Mouse (Mus musculus): Measurements from ENCODE around the gene Dcst2.

Dcst2 gene

DNA sequence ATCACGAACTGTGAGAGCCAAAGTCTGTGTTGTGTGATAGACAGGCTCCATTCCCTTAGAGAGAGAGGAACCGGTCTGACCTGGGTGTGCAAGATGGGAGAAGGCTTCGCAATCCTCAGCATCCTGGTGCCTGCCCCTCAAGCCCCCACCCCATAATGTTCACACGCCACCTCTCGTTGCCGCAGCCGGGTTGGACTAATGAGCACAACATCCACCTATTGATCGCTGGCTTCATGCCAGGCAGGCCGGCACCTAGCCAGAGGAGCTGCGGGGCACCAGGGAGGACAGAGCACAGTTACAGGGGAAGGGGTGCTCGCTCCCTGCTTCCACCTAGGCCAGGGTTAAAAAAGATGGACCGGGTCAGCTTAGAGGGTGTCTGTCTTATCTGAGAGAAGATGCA lies 29.3 kb upstream of the Dcst2 start:
- no peak for DNase-seq

DNA sequence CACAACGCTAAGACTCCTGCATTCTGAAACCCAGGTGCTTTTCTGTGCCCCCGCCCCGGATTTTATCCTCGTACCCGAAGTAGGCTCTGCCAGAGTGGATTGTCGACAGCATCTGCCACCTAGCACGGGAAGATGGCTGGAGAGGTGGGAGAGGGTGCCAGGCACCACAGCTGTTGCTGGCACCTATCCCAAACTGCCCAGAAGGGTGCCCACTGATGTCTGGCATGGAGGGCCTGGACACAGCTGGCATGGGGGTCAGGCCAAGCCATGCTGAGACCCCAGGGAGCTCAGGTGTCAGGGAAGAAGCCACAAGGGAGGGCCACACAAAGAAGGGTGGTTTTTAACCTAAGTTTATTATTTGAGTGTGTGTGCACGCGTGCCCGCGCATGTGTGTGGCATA lies 28.7 kb upstream of the Dcst2 start:
- DNase-seq = no peak

DNA sequence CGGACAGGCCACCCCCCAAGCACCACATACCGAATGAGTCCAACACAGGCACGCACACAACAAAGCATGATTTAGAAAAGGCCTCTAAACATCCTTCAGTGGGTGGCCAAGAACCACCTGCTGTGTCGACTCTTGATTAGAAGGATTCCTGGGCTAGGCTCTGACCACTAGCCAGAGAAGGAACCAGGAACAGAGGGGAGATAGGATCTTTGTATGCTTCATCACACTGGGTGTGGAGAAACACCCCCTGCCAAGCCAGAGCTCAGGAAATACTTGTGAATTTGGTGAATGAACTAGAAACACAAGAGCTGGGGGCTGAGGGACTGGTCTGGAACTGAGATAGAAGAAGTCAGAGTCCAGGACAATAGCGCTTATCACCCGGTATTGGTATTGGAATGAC lies 25.2 kb upstream of the Dcst2 start:
- no peak for DNase-seq

DNA sequence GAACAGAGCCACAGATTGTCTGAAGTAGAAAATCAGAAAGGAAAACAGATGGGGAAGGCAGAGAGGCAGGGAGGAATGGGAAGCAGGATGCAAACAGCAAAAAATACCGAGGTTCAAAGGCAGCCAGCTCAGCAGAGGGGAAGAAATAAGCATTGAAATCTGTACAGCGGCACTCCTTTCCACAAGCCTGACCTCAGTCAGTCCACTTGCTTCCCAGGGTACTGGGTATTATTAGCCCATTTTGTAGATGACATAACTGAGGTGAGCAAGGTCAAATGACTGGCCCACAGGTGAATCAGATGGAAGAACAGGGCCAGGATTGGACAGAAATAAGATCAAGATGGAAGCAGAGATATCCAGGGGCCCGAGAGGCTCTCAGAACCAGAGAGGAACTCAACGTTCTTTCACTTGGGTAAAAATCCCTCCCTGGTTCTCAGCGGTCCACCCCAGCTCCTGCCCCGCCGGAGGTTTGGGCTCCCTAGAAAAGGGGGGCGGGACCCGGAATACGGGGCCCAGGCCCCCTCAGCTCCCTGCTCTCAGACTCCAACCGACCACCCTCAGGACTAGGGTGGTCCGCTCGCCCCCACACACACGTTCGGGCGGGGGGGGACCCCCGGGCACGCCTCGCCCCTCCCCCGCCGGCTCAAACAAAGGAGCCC lies 24.6 kb upstream of the Dcst2 start:
- no peak for DNase-seq

DNA sequence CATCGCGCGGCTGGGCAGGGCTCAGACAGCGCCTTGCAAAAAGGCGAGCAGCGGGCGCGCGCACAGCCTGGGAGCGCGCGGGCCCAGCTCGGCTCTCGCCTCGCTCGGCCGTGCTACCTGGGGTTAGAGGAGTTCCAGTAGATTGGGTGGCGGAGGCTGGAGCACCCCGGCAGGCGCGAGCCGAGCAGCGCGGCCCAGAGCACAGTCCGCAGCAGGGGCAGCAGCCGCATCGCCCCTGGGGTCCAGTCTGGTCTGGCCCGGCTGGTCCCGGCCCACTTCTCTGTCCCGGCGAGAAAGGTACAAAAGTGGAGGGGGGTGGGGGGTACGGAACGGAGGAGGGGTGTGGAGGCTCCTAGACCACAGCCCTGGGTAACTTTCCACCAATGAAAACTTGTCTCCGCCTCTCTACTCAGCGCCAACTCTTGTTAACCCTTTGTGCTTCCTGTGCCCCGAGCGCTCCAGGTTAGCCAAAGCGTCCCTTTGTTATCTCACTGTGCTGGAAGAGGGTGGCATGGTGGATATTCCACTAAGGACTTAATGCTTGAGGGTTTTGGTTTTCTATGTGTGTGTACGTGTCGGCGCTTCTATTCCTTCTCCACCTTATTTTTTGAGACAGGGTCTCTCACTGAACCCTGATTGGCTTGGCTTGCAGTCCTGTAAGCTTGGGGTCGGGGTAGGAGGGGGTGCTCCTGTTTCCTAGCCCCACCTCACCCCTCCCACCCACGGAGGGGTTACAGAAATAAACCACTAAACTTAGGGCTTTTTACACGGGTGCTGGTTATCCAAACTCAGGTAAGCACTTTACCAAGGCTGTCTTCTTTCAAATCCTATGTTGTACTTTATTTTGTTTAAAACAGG lies 23.8 kb upstream of the Dcst2 start, which contains the start of gene Efna4:
TSS of gene Efna4 (minus strand) at position 308 of the 858 bp plus-strand sequence.
- DNase-seq = no peak

DNA sequence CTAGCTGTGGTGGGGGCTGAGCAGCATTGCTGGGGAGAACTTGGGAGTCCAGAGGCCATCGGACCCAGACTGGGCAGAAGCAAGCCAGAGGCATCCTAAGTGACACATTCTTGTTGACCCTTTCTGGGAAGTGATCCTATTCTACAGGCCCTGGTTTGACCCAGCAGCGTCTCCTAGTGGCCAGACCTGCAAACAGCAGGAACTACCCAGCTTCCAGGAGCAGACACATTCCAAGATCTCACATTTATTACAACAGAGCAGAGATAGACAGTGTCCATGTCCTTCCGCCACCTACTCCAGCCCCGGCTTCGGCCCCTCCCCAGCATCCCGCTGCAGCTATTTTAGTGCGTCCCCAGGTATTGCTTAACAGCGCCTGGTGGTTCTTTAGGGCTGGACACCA lies 22.4 kb upstream of the Dcst2 start:
- no peak for DNase-seq

DNA sequence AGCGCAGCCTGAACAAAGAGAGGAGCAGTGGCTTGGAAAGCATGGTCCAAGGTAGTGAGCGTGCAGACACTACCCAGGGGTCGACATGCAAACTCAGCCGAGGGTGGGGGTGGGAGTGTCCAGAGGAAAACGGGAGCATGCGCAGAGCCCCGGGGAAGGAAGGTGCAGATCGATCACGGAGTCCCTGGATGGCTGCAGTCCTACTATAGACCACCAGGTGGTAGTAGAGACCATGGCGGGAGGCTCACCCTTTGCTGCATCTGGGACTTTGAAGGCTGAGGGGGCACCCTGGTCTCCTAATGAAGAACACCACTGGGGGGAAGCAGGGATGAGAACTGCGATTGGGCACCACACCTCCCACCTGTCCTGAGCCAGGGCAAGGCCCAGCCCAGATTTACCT lies 21.3 kb upstream of the Dcst2 start:
- DNase-seq = peak; percentile 69

DNA sequence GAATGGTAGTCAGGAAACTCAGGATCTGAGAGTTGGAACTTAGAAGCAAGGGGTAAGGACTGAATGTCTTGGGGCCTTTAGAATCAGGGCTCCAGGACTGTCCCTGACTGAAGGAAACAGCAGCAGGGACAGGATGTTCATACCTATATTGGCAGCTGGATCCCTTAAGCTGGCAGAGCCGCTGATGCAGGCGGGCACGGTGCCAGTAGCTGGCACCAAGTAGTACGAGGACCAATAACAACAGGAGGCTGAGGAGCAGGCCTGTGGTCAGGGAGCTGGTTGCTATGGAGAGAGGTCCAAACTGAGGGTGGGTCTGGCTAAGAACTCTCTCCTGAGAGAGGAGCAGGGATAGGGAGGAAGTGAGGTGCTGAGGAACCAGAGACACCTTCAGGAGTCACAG lies 20.0 kb upstream of the Dcst2 start:
- DNase-seq = no peak

DNA sequence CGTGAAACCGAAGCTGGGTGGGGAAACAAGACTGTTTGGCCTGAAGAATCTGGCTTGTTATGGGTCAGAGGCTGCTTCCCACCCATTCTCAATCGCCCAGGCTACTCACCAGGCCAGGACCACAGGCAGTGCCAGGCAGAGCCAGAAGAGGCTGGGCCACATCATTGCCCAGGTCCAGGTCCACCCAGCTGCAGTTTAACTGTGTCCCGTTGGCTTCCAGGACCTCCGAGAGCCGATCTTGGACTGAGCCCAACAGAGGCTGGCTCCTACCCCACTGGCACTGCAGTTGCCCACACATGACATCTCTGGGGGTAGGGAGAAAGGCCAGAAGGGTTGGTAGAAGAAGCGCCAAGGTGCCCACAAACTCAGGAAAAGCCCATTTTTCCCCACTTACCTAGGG lies 18.5 kb upstream of the Dcst2 start:
- no peak for DNase-seq

DNA sequence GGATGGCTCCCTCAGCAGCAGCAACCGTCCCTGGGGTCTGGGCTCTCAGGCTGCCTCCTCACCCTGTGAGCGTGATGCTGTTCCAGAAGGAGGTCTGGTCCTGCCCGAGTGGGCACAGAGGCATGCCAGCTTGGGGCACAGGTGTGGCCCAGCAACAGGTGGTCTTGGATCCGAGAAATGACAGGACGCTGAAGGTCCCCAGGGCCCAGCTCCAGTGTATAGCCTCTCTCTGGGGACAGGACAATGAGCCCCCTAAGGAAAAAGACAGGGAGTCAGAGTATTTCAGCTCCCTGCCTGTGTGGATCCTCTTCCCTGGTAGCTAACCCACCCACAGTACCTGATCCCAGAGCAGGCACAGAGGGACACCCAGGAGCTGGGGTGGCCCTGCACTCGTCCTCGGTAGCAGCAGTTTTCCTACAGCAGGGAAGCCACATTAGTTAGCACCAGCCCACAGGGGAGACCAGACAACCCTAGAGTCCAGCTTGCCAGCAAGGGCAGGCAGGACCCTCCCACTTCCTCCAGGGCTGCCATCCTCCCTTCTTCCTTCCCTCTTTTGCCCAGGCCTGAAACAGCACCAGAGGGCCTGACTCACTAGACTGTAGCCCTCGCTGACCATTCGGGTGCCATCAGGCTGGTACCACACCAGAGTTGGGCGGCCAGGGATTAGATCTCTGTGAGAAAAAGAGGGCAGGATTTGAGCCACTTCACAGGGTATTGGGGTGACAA lies 14.8 kb upstream of the Dcst2 start:
- DNase-seq = no peak

DNA sequence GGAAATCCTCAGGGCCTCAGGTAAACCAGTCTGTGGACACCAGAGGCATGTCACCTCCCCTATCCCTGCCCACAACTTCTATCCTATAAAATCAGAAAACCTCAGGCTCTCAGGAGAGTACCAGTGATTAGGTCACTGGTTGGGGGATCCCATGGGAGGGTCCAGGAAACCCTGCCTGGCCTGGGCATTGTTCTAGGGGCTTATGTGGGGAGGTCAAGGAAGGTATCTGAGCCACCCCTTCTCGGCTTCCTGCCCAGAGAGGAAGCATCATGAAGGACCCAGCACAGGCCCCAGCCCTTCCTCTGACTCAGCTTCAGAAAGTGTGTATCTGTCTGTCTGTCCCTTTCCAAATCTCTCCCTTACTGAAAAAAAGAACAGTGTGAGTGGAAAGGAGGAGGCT lies 13.9 kb upstream of the Dcst2 start:
- no peak for DNase-seq

DNA sequence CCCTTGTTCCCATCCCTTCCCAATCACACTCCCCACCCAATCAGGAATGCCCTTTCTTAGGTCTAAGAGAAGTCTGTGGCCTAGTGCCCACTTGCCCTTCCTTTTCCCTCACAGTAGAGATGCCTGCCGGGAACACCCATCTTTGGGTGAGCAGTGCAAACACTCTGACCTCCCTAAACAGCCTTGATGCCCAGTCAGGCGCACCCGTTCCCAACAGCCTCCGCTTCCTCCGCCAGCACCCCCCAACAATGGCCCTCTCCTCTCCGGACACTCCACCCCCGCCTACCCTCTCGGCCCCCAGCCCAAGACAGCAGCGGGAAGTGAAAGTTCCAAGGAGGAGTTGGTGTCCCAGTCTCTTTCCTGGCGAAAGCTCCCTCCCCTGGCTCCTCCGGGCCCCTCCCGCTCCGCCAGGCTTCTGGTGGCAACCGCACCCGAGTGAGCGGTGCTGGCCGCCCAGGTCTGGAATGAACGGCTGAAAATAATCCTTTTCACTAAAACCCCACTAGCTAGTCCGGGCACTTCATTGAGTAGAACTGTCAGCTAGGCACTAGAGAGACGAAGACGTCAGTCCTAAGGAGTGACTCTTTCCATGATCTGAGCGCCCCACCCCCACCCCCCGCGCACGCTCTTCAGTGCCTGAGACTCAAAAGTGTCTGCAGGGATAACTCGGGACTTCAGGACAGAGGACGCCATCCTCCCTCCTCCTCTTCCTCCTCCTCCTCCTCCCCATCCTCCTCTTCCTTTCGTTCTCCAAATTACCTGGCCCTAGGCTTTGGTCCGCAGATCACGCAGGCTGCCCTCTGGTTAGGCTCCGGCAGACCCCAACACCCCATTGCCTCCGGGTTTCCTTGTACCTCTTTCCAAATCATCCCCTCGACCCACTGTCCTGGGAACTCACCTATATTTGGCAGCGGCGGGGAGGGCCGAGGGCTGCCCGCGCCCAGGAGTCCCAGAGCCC lies 12.6 kb upstream of the Dcst2 start:
- peak; percentile 56 for DNase-seq

DNA sequence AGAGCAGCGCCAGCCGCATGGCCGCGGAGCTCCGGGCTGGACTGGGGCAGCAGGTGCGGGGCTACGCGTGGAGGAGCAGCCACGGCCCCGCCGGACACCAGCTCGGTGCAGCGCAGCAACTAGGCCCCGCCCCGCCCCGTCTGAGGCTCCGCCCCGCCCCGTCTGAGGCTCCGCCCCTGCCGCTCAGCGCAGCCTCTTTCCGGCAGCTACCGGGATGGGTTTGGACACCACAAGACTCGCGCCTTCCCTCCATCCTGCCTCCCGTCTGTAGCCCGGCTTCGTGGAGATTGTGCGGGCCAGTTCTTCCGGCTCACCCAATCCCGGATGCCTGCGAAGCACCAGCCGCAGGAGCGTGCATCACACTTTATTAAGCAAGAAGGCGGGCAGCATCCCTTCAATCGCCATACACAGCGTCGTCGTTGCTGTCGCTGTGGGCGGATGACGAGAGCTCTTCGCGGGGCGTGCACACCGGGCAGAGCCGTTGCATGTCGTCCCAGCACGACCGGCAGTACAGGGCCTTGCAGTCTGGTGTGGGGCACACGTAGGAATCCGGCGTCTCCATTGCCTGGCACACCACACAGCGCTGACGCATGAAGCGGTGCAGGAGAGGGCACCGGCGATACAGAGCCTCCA lies 11.8 kb upstream of the Dcst2 start, which contains the start of gene Adam15:
TSS of gene Adam15 (minus strand) at position 128 of the 633 bp plus-strand sequence.
- peak; percentile 93 for DNase-seq

DNA sequence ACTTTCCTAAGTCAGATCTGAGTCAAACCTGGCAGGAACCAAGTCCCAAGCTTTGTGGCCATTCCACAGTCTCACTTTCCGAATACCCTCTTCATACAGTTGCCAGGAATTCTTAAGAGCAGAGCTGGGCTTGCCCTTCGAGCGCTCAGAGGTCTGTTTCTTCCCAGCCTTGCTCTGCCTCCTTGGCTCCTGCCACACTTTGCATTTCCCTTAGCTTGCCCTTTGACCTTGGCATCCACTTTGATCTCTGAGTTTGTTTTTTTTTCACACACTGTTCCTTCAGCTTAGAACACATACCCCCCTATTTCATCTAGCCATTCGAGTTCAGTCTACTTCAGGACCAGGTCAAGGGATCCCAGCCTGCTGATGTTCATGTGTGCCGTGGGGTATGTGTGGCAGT lies 10.5 kb upstream of the Dcst2 start:
- DNase-seq = no peak

DNA sequence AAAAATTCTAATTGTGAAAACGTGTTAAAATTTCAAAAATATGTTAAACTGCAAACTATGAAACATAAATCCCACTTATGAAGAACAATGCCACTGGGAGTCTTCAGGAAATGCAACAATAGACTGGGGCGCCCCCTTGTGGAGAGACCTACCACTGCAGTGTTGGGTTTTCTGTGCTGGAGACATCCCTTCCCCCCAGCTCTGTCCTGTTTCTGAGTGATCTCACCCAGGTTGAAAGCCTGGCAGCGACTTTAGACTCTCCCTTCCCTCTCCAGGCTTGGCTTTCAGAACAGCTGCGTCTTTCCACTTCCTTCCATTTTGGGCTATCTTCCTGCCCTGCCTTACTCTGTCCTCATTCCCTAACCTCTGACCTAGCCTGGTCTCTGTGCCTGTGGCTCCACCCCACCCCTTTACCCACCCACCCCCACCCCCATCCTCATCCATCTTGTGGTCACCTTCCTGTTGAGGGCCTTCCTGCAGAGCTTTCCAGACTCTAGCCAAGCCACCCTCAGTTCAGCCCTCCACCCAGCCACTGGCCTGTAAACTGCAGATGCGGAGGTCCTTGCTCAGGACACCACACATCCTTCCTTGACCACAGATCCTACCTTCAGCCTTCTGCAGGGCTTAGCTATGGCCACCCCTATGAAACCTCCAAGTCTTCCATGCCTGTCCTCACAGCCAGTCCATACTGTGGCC lies 6.8 kb upstream of the Dcst2 start:
- DNase-seq = peak; percentile 80

DNA sequence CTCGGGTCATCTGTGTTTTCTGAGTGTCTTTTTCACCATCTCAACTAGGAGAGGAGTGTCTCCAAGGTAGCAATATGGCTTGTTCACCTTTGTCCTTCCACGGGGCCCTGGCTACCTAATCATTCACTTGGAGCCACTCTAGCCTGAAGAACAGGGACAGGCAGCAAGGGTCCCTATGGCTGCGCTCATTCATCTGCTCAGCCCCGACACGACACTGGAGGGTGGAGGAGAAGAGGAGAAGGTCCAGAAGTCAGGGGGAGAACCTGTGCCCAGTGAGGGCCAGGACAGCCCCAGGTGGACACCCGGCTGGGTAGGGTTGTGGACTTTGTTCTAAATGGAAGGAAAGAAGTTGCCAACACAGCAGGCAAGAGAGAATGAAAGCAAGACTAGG lies 6.3 kb upstream of the Dcst2 start:
- no peak for DNase-seq

DNA sequence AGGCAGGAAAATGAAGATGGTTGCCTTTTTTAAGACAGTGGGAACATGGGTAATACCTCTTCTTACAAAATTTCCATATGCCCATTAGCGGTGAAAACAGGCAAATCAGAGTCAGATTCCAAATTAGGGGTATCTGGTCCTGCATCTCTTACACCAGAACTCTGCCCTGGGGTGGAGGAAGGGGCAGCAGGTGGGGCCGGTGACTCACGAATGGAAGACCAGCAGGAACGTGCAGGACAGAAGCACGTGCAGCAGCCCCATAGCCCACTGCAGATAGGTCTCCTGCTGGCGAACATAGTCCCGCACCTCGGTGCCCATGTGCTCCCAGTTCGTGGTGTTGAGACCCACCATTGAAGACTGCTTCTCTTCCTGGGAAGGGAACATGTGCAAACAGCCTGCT lies 5.7 kb upstream of the Dcst2 start:
- DNase-seq = no peak

DNA sequence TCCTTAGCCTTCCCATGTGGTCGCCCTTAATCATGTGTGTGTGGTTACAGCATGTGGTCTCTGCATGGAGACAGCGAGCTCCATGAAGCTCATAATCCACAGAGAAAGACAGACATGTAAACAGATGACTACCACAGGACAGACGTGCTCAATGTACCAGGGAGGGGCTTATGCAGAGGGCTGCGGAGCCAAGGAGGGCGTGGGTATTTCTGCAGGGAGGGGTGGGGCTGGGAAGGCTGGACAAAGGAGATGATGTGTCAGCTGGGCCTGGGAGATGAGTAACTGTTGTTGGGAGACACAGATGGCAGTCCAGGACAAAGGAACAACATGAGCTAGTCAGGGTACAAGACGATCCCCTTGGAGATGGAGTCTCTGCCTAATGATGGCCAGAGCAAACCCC lies 2.1 kb upstream of the Dcst2 start:
- no peak for DNase-seq

DNA sequence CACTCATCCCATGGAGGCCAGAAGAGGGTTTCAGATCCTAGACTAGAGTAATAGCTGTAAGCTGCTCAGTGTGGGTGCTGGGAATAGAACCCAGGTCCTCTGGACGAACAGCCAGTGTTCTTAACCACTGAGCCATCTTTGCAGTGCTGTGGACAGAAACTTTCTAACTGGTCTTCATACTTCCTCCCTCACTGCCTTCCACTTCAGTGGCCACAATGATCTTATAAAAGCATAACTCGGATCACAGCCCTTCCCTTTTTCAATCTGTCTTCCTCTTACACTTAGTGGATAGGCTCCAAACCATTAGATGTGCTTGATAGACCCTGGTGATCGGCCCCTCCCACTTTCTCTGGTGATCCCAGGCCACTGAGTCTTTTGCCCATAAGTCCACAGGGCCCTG lies 1.5 kb upstream of the Dcst2 start:
- no peak for DNase-seq

DNA sequence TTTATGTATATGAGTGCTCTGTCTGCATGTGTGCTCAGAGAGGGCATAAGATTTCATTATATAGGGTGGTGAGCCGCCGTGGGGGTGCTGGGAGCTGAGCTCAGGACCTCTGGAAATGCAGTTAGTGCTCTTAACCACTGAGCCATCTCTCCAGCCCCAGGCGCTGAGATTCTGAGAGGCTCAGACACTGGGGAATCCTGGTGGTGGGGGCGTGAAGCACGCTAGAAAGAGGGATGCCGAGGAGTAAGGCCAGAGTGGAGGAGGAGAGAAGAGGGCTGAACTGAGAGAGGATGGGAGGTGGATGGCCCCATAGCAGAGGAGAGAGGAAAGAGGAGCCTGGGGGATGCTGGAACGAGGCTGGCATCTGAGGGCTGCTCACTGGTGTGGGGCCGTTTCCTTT lies 2.9 kb downstream of the Dcst2 start:
- DNase-seq = no peak

DNA sequence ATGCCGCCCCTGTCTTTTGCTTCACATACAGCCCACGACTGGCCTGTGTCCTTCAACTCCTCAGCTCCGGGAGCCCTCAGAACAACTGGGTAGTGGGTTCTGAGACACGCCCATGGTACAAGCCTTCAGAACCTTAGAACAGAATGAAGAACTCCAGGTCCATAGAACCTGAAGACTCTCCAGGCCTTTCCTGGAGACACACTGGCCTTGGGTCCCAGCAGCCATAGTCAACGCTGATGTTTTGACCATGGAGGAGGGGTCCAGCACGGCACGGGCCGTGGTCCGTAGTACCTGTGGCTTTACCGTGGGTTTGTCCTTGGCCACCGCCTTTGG lies 3.3 kb downstream of the Dcst2 start, which contains the start of gene Dcst1:
TSS of gene Dcst1 (minus strand) at position 101 of the 333 bp plus-strand sequence.
- DNase-seq = no peak
